Mouse (Mus musculus): Measurements from ENCODE around the gene Ttc13. TPM values are rescaled to one million over a fixed set of nuclear protein-coding genes. Genes with fewer than 3 reads are reported as not detected.

Gene Ttc13
- total and polyA plus RNA-seq, 2 experiments from 2014 or later = 56.1 to 79.2 TPM

DNA sequence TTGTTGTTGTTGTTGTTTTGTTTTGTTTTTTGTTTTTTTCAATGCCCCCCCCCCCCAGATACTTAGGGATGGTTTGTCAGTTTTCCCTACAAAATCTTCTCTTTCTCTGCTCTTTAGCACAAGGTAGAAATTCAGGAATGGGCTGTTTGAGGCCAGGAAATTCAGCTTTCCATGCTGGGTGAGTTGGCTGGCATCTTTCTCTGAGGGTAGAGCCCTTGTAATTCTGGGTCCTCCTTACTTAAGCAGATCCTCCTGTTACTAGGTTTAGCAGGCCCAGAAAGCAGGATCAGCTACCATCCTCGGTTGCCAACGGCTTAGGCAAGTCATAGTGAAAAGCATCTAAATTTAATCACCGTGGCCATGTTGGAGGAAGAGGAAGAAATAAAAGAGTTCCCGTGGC is 90.9 kb downstream of the Ttc13 start:
- H3K9ac ChIP-seq = no peak overlapping the region
- no peaks in the 10 kb centered on the region for H3K27me3 ChIP-seq (ENCODE audit: insufficient read depth, low read length)
- peaks cover 2% of the 10 kb centered on the region for H3K36me3 ChIP-seq (ENCODE audit: insufficient read depth)
- DNase-seq (no peak), ATAC-seq (no peak)
- TF ChIP-seq CTCF (IDR thresholded peaks at IDR 0.05; ENCODE audit: low read depth) = no peak
- WGBS = 69% methylated on average over 4 of the region's 4 CpGs
- H3K9me3 ChIP-seq (ENCODE audit: low read length) = no peaks in the 10 kb centered on the region
- no peak overlapping the region for H3K4me2 ChIP-seq (ENCODE audit: low read depth)
- no peak overlapping the region for H3K27ac ChIP-seq (ENCODE audit: low read depth, low read length)
- H3K4me3 ChIP-seq (ENCODE audit: low read depth, low read length) = no peak overlapping the region
- no peaks in the 10 kb centered on the region for H3K4me1 ChIP-seq (ENCODE audit: insufficient read depth)

DNA sequence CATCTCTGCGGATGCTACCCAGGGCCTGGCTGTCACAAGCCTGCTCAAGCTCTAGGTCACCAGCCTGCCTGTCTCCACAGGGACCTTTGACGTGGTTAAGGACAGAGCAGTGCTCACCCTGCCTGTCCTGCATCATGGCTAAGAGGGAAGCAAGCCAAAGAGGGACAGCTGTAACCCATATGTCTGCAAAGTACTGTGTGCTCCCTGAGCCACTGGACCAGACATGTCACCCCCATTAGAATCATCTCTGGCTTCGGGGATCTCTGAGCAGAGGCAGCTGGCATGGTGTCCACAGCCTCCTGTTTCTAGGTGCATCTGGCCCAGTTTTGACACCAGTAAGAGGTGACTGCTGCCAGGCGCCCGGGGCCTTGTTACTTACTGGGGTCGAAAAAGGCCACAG is 91.3 kb downstream of the Ttc13 start:
- TF ChIP-seq CTCF (IDR thresholded peaks at IDR 0.05; ENCODE audit: low read depth) = no peak
- H3K4me1 ChIP-seq (ENCODE audit: insufficient read depth) = no peaks in the 10 kb centered on the region
- H3K27ac ChIP-seq (ENCODE audit: low read depth, low read length) = no peak overlapping the region
- H3K36me3 ChIP-seq (ENCODE audit: insufficient read depth) = no peaks in the 10 kb centered on the region
- no peaks in the 10 kb centered on the region for H3K9me3 ChIP-seq (ENCODE audit: low read length)
- WGBS = 74% methylated on average over 6 of the region's 6 CpGs
- no peaks in the 10 kb centered on the region for H3K27me3 ChIP-seq (ENCODE audit: insufficient read depth, low read length)
- no peak overlapping the region for H3K4me3 ChIP-seq (ENCODE audit: low read depth, low read length)
- DNase-seq = no peak
- no peak overlapping the region for H3K9ac ChIP-seq
- no peak for ATAC-seq
- H3K4me2 ChIP-seq (ENCODE audit: low read depth) = no peak overlapping the region

DNA sequence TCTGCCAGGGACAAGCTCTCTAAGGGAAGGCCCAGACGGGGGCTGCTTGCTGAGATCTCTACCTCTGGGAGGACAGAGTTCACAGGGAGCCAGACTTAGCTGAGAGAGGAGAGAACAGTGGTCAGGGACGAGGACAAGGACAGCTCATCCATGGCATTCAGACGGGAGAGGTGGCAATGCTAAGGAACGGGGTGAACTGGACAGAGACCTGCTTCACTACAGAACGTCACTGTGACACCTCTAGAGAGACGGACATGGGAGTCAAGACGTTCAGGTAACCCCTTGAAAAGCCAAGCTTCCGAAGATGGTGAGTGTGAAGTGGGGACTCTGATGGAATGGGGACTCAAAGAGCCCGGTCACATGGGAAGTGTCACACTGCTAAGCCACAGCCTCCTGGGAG is 95.5 kb downstream of the Ttc13 start:
- Histone ChIP-seq H3K9ac (no peak overlapping the region), H3K36me3 (ENCODE audit: insufficient read depth) (no peaks in the 10 kb centered on the region), H3K27me3 (ENCODE audit: insufficient read depth, low read length) (no peaks in the 10 kb centered on the region), H3K4me2 (ENCODE audit: low read depth) (no peak overlapping the region), H3K4me3 (ENCODE audit: low read depth, low read length) (no peak overlapping the region), H3K9me3 (ENCODE audit: low read length) (no peaks in the 10 kb centered on the region), H3K4me1 (ENCODE audit: insufficient read depth) (no peaks in the 10 kb centered on the region), H3K27ac (ENCODE audit: low read depth, low read length) (no peak overlapping the region)
- no peak for ATAC-seq
- 88% methylated on average over 9 of the region's 9 CpGs for WGBS
- no peak for TF ChIP-seq CTCF (IDR thresholded peaks at IDR 0.05; ENCODE audit: low read depth)
- DNase-seq = no peak

Other genes with a start within 250 kb of the Ttc13 start
- gene Cog2, start 201.2 kb downstream of the Ttc13 start, total RNA-seq (2014; rRNA removed) = 30.4 and 32.9 TPM in 2 replicates
- 13.7 and 19.3 TPM in 2 replicates for gene Cog2, start 201.2 kb downstream of the Ttc13 start, polyA plus RNA-seq (2015; fragmentation: Nextera tagmentation; extraction: Ambion mirVana)
- gene Agt, start 152.3 kb downstream of the Ttc13 start, total RNA-seq (2014; rRNA removed) = 27.7 and 29.4 TPM in 2 replicates
- gene Agt, start 152.3 kb downstream of the Ttc13 start, polyA plus RNA-seq (2015; fragmentation: Nextera tagmentation; extraction: Ambion mirVana) = 18.6 and 30.0 TPM in 2 replicates
- not detected in 2 replicates for gene Capn9, start 145.9 kb downstream of the Ttc13 start, total RNA-seq (2014; rRNA removed)
- gene Capn9, start 145.9 kb downstream of the Ttc13 start, polyA plus RNA-seq (2015; fragmentation: Nextera tagmentation; extraction: Ambion mirVana) = 0.29 and 0.34 TPM in 2 replicates
- 68.2 and 79.7 TPM in 2 replicates for gene 2310022B05Rik, start 58.6 kb downstream of the Ttc13 start, total RNA-seq (2014; rRNA removed)
- gene 2310022B05Rik, start 58.6 kb downstream of the Ttc13 start, polyA plus RNA-seq (2015; fragmentation: Nextera tagmentation; extraction: Ambion mirVana) = 35.7 and 37.8 TPM in 2 replicates
- 9.5 and 17.6 TPM in 2 replicates for gene Arv1, start 156 bp upstream of the Ttc13 start, total RNA-seq (2014; rRNA removed)
- gene Arv1, start 156 bp upstream of the Ttc13 start, polyA plus RNA-seq (2015; fragmentation: Nextera tagmentation; extraction: Ambion mirVana) = 25.6 and 31.4 TPM in 2 replicates
- 0.23 and 0.29 TPM in 2 replicates for gene Fam89a, start 29.8 kb upstream of the Ttc13 start, total RNA-seq (2014; rRNA removed)
- 0.15 and 0.28 TPM in 2 replicates for gene Fam89a, start 29.8 kb upstream of the Ttc13 start, polyA plus RNA-seq (2015; fragmentation: Nextera tagmentation; extraction: Ambion mirVana)
- 64.2 and 68.3 TPM in 2 replicates for gene Trim67, start 71.1 kb upstream of the Ttc13 start, total RNA-seq (2014; rRNA removed)
- gene Trim67, start 71.1 kb upstream of the Ttc13 start, polyA plus RNA-seq (2015; fragmentation: Nextera tagmentation; extraction: Ambion mirVana) = 21.9 and 25.7 TPM in 2 replicates
- gene Gnpat, start 141.1 kb upstream of the Ttc13 start, total RNA-seq (2014; rRNA removed) = 51.8 and 52.9 TPM in 2 replicates
- gene Gnpat, start 141.1 kb upstream of the Ttc13 start, polyA plus RNA-seq (2015; fragmentation: Nextera tagmentation; extraction: Ambion mirVana) = 42.7 and 51.7 TPM in 2 replicates
- gene 2810004N23Rik, start 141.1 kb upstream of the Ttc13 start, total RNA-seq (2014; rRNA removed) = 25.2 and 33.8 TPM in 2 replicates
- gene 2810004N23Rik, start 141.1 kb upstream of the Ttc13 start, polyA plus RNA-seq (2015; fragmentation: Nextera tagmentation; extraction: Ambion mirVana) = 19.9 and 23.4 TPM in 2 replicates
- 31.2 and 33.9 TPM in 2 replicates for gene Exoc8, start 175.7 kb upstream of the Ttc13 start, total RNA-seq (2014; rRNA removed)
- gene Exoc8, start 175.7 kb upstream of the Ttc13 start, polyA plus RNA-seq (2015; fragmentation: Nextera tagmentation; extraction: Ambion mirVana) = 7.4 and 9.9 TPM in 2 replicates
- gene Sprtn, start 175.9 kb upstream of the Ttc13 start, total RNA-seq (2014; rRNA removed) = 13.0 and 16.0 TPM in 2 replicates
- 5.1 and 6.0 TPM in 2 replicates for gene Sprtn, start 175.9 kb upstream of the Ttc13 start, polyA plus RNA-seq (2015; fragmentation: Nextera tagmentation; extraction: Ambion mirVana)
- gene Egln1, start 227.3 kb upstream of the Ttc13 start, total RNA-seq (2014; rRNA removed) = 42.9 and 48.5 TPM in 2 replicates
- 13.7 and 15.6 TPM in 2 replicates for gene Egln1, start 227.3 kb upstream of the Ttc13 start, polyA plus RNA-seq (2015; fragmentation: Nextera tagmentation; extraction: Ambion mirVana)

All from forebrain, postnatal 0 days (tissue).